Mouse (Mus musculus): ENCODE measurements around the gene Tbxas1. TPM values are rescaled to one million over a fixed set of nuclear protein-coding genes. Genes with fewer than 3 reads are reported as not detected.

Tbxas1 gene
- total RNA-seq, 1 experiment from 2014 or later = 22.3 TPM

DNA sequence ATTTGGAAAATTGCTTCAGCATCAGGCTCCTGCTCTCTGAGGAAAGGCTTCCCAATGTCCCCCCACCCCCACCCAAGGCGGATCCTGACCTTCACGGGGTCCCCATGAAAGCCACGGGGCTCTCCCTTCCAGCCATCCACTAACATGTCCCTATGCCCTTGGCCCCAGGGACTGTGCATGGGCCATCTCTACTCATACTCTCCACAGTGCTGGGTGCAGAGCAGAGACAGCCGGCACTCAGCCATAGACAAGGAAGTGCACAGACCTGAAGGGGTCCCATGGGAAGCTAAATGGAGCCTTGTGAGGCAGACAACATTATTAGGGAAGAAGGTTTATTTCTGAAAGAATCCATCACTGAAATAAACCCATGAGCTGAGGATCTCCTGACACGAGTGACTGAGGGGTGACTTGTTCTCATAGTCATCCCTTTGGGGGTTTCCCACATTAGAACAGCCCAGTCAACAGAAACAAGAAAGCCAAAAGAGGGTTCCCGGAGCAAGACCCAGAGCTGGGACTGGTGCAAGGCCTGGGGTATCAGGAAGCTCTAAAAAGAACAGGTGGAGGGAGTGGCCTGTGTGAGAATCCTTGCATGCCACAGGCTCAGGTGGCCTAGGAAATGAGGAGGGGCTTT, 179.8 kb downstream of the Tbxas1 start:
- ATAC-seq (ENCODE audit: extremely low read depth, insufficient number of reproducible peaks, low FRiP score, poor library complexity, severe bottlenecking) = no peak

DNA sequence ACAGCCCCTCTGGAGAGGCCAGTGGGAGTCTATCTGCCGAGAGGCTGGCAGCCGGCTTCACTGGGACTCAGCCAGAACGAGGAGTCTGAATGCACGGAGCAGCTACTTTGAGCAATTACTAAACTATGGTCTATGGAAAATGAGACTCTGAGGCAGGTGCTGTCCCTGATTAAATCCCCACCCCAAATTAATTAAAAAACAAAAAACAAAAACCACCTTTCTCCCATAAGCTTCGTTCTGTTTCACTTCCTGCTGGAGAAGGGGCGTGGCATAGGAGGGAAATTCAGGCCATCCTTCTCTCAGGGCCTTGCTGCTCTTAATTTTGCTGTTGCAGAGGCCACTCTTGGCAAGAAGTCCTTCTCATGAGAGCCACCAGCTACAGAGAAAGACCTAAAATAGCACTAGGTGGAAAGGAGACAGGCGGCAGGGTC, 180.6 kb downstream of the Tbxas1 start:
- no peak for ATAC-seq (ENCODE audit: extremely low read depth, insufficient number of reproducible peaks, low FRiP score, poor library complexity, severe bottlenecking)

DNA sequence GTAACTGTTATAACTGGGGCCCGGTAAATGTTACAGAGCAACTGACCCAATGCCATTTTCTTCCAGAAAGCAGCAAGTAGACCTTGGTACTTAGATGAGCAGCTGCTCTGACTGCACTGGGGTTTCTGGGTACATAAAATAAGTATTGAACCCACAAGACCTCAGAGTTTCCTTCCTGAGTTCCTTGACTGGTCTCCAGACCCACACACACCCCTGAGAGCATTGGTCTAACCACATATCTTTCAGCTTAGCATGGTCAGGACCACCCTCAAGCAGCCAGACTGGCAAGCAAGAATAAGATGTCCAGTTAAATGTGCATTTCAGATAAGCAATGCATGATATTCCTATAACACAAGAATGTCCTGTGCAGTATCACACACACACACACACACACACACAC, 182.0 kb downstream of the Tbxas1 start:
- ATAC-seq (ENCODE audit: extremely low read depth, insufficient number of reproducible peaks, low FRiP score, poor library complexity, severe bottlenecking) = no peak

DNA sequence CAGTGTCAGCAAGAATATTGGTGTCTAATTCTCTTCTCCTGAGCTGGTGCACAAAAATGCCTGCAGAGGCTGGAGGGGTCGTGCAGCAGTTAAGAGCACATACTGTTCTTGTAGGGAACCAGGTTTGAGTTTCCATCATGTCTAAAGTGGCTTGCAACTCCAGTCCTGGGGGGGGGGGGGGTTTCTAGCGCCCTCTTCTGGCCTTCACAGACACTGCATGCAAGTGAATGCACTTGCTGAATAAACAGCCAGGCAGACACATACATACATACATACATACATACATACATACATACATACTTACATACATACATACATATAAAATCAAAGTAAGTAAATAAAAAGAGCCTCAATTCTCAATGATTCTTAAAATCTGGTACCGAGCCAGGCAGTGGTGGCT, 183.2 kb downstream of the Tbxas1 start:
- no peak for ATAC-seq (ENCODE audit: extremely low read depth, insufficient number of reproducible peaks, low FRiP score, poor library complexity, severe bottlenecking)

DNA sequence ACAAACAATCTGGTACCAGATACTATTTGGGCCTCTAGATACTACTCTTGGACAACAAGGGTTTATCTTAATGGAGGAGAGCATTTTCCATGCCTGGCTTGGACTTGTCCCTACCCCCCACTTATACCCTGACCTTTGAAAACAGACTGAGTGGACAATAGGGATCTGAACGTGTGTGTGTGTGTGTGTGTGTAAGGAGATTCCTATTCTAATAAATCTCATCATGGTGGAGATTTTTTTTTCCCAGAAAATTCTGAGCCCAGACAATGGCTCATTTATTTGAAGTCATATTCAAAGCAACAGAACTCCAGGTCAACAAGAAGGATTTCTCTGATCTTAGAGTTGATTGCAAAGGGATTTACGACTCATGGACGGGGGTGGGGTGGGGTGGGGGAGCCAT, 183.7 kb downstream of the Tbxas1 start:
- ATAC-seq (ENCODE audit: extremely low read depth, insufficient number of reproducible peaks, low FRiP score, poor library complexity, severe bottlenecking) = no peak

DNA sequence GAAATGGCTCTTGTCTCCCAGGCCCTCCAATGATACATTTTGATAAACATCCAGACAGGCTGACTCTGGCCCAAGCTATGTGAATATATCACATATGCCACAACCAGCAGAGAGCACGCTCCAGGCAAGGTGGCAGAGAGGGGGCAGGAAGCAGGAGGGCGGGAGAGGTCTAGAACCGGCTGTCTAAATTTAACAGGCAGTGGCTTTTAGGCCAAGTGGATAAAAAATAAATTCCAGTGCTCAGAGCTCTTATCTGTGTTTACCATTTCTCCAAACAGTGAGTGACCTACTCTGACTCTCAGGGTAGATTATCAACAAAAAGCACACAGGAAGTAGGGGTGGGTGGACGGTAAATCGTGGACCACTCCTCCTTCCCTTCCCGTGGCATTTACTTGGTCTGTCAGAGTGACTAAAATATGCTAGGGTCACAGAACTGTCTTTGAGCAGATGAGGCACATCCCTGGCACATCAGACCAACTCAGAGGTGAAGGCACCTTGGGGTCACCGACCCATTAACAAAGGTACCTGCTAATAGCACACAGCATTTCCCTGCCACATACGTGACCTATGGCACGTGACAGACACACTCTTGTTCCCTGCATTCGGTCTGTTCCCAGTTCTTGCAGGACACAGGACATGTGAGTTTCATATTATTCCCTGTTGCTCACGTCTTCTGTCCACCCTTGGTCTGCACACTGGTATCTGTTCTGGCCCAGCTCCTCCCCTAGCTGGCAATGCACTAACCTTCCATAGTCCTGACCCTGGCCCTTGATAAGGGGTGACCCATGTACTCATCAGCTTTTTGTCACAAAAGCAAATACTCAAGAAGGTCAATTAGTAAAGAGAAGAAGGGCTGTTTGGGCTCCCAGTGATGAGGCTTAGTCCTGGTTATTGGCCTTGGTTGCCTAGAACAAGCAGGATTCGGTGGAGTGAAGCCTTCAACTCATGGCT, 184.6 kb downstream of the Tbxas1 start:
- ATAC-seq (ENCODE audit: extremely low read depth, insufficient number of reproducible peaks, low FRiP score, poor library complexity, severe bottlenecking) = 0 out of 2 replicates have a peak, but pooled peaks have one; percentile 16

DNA sequence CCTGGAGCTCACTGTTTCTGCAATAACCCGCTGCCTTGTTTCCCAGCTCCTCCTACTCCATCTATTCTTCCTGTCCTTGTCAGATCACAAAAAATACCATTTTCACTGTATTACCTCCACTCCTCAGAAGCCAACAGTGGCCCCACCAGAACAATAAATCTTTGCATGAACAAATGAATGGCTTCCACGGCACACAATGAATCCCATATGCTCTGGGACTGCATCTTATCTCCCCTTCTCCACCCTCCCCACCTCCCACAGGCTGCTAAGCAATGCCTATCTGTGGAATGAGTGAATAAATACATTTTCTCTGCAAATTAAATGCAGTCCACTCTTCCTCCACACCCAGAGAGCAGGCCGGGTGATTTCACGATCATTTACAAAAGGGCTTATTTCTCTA, 186.0 kb downstream of the Tbxas1 start:
- no peak for ATAC-seq (ENCODE audit: extremely low read depth, insufficient number of reproducible peaks, low FRiP score, poor library complexity, severe bottlenecking)

DNA sequence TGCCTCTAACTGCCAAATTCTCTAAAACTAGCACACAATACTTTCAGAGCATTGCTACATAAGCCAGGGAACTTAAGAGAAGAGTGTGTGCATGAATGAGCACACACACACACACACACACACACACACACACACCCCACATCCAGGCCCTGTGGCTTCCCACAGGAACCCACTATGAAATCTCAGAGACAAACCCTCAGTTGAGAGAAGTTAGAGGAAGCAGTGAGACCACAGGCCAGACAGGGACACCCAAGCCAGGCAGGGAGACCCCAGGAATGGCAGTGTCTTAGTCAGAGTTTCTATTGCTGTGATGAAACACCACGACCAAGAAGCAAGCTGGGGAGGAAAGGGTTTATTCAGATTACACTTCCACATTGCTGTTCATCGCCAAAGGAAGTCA, 188.3 kb downstream of the Tbxas1 start:
- no peak for ATAC-seq (ENCODE audit: extremely low read depth, insufficient number of reproducible peaks, low FRiP score, poor library complexity, severe bottlenecking)

DNA sequence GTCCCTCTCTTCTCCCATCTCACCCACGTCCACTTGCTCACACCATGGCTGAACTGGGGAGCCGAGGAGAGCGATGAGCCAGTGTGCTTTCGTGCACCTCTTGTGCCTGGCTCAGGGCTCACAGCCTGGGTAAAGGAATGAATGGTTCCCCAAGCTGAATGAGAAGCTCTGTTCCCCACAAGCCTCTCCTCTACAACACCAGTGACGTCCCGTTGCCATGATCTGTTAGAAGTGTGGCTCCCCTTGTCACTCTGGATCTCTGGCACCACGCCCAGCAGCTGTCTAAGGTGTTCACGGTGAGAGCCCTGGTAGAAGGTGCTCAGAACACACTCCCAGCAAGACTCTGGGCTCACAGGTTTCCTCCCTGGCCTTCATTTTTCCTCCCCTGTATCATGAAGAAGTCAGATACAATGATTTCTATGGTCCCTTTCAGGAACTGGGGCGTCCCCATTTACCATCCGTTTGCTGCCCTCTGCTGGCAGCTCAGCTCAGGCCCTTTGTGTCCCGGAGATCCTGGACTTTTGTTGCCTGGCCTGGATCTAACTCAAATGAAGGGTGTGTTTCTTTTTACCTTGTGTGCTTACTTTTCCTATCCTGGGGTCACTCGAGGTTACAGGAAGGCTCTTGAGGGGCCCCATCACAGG, 191.9 kb downstream of the Tbxas1 start:
- no peak for ATAC-seq (ENCODE audit: extremely low read depth, insufficient number of reproducible peaks, low FRiP score, poor library complexity, severe bottlenecking)

DNA sequence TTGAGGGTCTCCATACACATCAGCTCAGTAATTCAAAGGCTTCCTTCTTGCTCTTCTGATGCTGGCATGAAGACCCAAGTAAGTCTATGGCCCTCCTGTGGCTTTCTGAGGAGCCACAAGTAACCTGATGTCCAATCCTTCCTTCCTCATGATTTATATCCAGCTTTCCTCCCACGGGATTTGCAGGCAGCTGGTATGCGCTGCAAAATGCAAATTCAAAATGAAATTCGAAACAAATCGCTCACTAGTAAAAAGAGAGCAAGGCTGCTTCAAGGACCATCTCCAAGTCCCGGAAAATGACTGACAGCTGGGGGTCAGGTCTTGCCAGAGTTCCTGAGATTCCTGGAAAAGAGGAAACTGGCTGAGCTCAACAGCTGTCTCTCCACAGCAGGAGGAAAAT, 197.5 kb downstream of the Tbxas1 start:
- no peak for ATAC-seq (ENCODE audit: extremely low read depth, insufficient number of reproducible peaks, low FRiP score, poor library complexity, severe bottlenecking)

DNA sequence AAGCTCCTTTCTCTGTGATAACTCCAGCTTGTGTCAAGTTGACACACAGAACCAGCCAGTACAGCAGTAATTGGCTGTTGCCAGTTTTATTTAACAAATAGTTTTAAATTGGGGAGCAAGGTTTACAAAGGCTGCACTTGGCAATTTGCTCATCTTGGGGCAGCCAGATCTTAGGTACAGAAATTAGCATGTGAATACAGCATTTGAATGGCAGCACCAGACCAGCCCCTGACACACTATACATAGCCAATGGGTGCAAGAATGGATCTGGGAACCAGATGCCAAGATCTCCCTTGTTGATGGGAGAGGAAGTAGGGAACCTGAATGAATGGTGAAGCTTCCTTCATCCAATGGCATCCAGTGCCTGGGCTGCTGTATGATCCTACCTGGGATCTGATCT, 199.0 kb downstream of the Tbxas1 start:
- no peak for ATAC-seq (ENCODE audit: extremely low read depth, insufficient number of reproducible peaks, low FRiP score, poor library complexity, severe bottlenecking)

DNA sequence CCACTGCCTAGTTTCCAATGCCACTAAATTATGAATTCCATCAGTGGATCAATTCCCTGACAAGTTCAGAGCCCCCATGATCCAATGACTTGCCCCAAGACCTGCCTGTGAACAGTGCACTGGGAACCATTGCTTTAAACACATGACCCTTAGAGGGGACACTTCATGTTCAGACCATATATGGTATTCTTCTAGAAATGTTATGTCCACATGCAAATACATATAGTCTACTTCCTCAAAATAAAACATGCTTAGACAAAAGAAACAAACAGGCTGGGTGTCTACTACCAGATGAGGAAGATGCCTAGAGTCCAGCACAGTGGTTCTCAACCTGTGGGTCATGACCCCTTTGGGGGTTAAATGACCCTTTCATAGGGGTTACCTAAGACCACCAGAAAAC, 201.3 kb downstream of the Tbxas1 start:
- no peak for ATAC-seq (ENCODE audit: extremely low read depth, insufficient number of reproducible peaks, low FRiP score, poor library complexity, severe bottlenecking)

DNA sequence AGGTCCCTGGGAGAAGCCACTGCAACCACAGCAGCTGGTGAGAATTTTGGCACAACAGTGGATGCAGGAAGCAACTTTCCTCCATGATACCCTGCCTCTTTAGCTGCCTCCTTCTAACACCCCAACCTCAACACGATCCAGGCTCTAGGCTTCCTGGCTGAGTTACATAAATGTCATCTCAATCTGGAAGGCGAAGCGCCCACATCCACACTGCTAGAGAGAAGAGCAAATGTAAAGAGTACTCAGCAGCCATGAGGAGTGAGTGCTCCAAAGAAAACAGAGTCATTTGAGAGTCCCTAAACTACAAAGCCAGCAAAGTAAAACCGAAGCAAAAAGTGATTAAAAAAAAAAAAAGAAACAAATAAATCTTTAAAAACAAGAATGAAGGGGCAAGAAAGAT, 229.4 kb downstream of the Tbxas1 start:
- ATAC-seq (ENCODE audit: extremely low read depth, insufficient number of reproducible peaks, low FRiP score, poor library complexity, severe bottlenecking) = no peak

DNA sequence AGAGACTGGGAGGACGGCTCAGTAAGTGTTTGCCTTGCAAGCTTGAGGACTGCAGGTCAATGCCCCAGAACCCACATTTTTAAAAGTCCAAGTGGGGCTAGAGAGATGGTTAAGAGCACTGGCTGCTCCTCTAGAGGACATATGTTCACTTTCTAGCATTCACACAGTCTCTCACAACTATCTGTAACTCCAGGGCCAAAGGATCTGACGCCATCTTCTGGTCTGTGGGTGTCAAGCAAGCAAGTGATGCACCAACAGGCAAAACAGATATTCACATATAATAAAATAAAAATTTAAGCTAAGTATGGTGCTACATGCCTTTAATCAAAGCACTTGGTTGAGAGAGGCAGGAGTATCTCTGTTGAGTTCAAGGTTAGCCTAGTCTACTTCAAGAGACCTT, 231.6 kb downstream of the Tbxas1 start:
- no peak for ATAC-seq (ENCODE audit: extremely low read depth, insufficient number of reproducible peaks, low FRiP score, poor library complexity, severe bottlenecking)

DNA sequence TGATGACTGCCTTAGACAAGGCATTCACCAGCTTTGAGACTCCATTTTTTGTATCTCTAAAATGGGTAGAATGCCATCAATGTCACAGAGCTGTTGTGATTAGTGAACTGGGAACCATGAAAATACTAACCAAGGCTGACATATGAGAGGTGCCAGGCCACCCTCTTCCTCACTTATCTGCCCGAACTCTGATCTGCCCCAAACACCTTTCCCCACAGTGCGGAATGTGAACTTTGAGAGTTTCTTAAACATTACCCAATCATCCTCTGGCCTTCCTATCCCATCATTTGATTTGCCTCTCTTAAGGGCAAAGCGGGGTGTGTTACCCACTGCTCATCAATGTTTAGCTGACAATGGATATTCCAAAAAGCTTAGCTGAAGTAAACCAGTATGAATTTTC, 237.5 kb downstream of the Tbxas1 start:
- no peak for ATAC-seq (ENCODE audit: extremely low read depth, insufficient number of reproducible peaks, low FRiP score, poor library complexity, severe bottlenecking)

DNA sequence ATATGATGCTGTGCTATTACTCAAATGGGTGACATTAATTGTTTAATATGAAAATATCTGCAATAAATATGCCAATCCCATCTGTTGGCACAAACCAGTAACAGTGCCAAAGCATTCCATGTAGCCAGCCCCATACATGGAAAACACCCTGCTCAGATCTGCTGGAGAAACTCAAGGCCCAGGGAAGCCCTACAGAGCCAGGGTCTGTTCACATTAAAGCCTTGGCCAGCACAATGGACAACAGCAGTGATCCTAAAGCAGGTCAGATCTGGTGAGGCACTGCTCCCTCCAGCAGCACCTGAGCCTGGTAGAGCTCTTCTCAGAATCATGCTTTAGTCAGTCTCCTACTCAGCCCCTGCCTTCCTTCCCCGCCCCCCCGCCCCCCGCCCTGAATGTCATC, 237.9 kb downstream of the Tbxas1 start:
- no peak for ATAC-seq (ENCODE audit: extremely low read depth, insufficient number of reproducible peaks, low FRiP score, poor library complexity, severe bottlenecking)

DNA sequence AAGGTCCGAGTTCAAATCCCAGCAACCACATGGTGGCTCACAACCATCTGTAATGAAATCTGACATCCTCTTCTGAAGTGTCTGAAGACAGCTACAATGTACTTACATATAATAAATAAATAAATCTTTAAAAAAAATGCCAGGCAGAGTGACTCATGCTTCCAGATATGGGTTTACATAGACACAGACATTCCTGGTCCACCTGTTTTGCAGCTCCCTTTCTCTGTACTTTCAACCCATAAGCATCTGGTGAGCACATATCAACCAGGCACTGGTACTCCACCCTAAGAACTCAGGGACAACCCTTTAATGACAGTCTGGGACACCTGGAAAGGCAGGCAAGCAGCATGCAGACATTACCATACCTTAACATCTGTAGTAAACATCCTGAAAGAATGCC, 240.2 kb downstream of the Tbxas1 start:
- ATAC-seq (ENCODE audit: extremely low read depth, insufficient number of reproducible peaks, low FRiP score, poor library complexity, severe bottlenecking) = no peak

DNA sequence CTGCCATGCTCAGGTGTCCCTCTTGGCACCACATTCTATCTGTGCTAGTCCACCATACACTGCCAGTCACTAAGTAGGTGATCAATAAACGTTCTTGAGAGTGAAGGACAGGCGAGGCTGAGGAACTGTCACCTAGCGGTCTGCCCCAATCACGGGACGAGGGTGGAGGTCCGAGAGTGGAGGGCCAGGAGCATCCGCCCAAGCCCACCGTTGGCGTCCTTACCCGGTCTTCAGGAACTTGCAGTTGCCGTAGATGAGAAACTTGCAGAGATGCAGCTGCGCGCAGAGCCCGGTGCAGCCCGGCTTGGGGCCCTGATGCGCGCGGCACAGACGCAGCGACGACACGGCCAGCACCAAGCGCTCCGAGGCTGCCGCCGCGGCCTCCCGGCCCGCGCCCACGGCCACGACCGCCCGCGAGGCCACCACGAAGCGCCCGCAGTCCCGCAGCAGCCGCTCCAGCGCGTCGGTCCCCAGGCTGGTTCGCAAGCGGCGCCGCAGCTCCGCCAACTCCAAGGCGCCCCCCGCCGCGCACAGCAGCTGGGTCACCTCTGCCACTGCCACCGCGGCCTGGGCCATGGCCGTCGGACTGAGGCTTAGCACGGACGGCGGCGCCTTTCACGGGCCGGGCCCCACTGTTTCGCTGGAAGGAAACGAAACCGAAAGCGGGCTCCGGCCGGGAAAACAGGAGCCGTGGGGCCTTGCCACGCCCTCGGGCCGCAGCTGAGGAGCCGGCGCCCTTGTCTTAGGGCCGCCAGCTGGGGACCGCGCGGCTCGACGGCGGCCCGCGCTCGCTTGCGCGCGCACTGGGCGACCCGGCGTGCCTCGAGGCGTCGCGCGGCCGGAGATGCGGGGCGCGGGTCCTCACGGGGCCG, 242.6 kb downstream of the Tbxas1 start, which contains the start of gene Parp12:
Gene Parp12, minus strand, starts transcription at position 766 of the 872 bp plus-strand sequence.
- peak; percentile 51 for ATAC-seq (ENCODE audit: extremely low read depth, insufficient number of reproducible peaks, low FRiP score, poor library complexity, severe bottlenecking)

DNA sequence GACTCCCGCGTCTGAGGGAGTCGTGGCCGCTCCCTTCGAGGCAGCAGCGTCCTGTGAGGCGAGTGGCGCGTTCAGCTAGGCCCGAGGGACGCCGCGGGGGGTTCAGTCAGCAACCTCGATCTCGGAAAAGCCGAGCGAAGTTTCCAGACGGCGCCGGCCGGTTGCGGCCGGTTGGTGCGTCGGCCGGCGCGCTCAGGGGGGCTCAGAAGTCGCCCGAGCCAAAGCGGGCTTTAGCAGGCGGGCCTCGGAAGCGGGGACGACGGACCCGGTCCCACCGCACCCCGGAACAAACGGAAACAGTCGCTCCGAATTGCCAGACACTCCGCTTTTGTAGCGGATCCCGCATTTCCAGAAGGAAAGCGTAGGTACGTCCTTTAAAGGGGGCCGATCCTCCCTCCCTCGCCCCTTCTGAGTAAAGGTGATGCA, 243.3 kb downstream of the Tbxas1 start:
- no peak for ATAC-seq (ENCODE audit: extremely low read depth, insufficient number of reproducible peaks, low FRiP score, poor library complexity, severe bottlenecking)

Data from neutrophil, adult 5-6 weeks (primary cell).